Mouse (Mus musculus): ENCODE results near the gene Iffo2. TPM values are rescaled to one million over a fixed set of nuclear protein-coding genes. Genes with fewer than 3 reads are reported as not detected.

The Iffo2 gene
- polyA plus RNA-seq, 1 experiment from 2014 or later, result 2.4 TPM

GRCm38 (mm10) chr4:139601519-139602356, 71.4 kb downstream of the Iffo2 start:
- Histone ChIP-seq H3K4me3 (ENCODE audit: low read length) (no peak overlapping the region), H3K27me3 (ENCODE audit: control insufficient read depth, insufficient read depth, low read length) (no peaks in the 10 kb centered on the region), H3K9ac (ENCODE audit: low read length) (peak overlapping the region; percentile 34), H3K36me3 (ENCODE audit: control insufficient read depth, insufficient read depth) (0 out of 2 replicates have a peak, but pooled peaks cover 4% of the 10 kb centered on the region), H3K4me1 (ENCODE audit: control insufficient read depth, insufficient read depth, low read length) (peaks cover 56% of the 10 kb centered on the region), H3K4me2 (ENCODE audit: low read depth, low read length) (no peak overlapping the region), H3K27ac (ENCODE audit: low read length) (peak overlapping the region; percentile 84), H3K9me3 (replicated peaks; ENCODE audit: control insufficient read depth, low read length) (no peaks in the 10 kb centered on the region)
- no peak for ATAC-seq (replicated peaks; ENCODE audit: extremely low read depth, insufficient read depth, low FRiP score)
- WGBS, result 35% methylated on average over 7 of the region's 7 CpGs

- H3K4me3 ChIP-seq (ENCODE audit: low read length), result no peak within 1 kb of the TSS
- H3K4me2 ChIP-seq (ENCODE audit: low read depth, low read length), result no peak within 1 kb of the TSS
- peak within 1 kb of the TSS; percentile 18; the same call in 1 of the 2 replicates for H3K9ac ChIP-seq (ENCODE audit: low read length)
- WGBS, result 45% methylated on average over 14 of the region's 14 CpGs
- peak within 1 kb of the TSS; percentile 84 for H3K27ac ChIP-seq (ENCODE audit: low read length)
- no peaks in the 10 kb centered on the region for H3K9me3 ChIP-seq (replicated peaks; ENCODE audit: control insufficient read depth, low read length)
- H3K27me3 ChIP-seq (ENCODE audit: control insufficient read depth, insufficient read depth, low read length), result no peaks in the 10 kb centered on the region
- 0 out of 2 replicates have a peak, but pooled peaks cover 6% of the 10 kb centered on the region for H3K36me3 ChIP-seq (ENCODE audit: control insufficient read depth, insufficient read depth)
- no peak for ATAC-seq (replicated peaks; ENCODE audit: extremely low read depth, insufficient read depth, low FRiP score)
- peaks cover 47% of the 10 kb centered on the region for H3K4me1 ChIP-seq (ENCODE audit: control insufficient read depth, insufficient read depth, low read length)
Observed at GRCm38 (mm10) chr4:139602357-139603244, 72.3 kb downstream of the Iffo2 start, which contains the start of gene Gm21969. Gm21969 (plus strand) TSS chr4:139603186.

GRCm38 (mm10) chr4:139605216-139605615, 74.9 kb downstream of the Iffo2 start:
- H3K27me3 ChIP-seq (ENCODE audit: control insufficient read depth, insufficient read depth, low read length), result no peaks in the 10 kb centered on the region
- WGBS, result 83% methylated on average over 11 of the region's 11 CpGs
- no peak overlapping the region for H3K27ac ChIP-seq (ENCODE audit: low read length)
- H3K9ac ChIP-seq (ENCODE audit: low read length), result no peak overlapping the region
- peaks cover 6% of the 10 kb centered on the region; the same call in 1 of the 2 replicates for H3K36me3 ChIP-seq (ENCODE audit: control insufficient read depth, insufficient read depth)
- H3K4me3 ChIP-seq (ENCODE audit: low read length), result no peak overlapping the region
- no peak for ATAC-seq (replicated peaks; ENCODE audit: extremely low read depth, insufficient read depth, low FRiP score)
- no peaks in the 10 kb centered on the region for H3K9me3 ChIP-seq (replicated peaks; ENCODE audit: control insufficient read depth, low read length)
- peaks cover 23% of the 10 kb centered on the region for H3K4me1 ChIP-seq (ENCODE audit: control insufficient read depth, insufficient read depth, low read length)
- no peak overlapping the region for H3K4me2 ChIP-seq (ENCODE audit: low read depth, low read length)

GRCm38 (mm10) chr4:139606732-139607131, 76.4 kb downstream of the Iffo2 start:
- ATAC-seq (replicated peaks; ENCODE audit: extremely low read depth, insufficient read depth, low FRiP score), result no peak
- WGBS, result 92% methylated on average over 5 of the region's 5 CpGs
- peaks cover 6% of the 10 kb centered on the region; the same call in 1 of the 2 replicates for H3K36me3 ChIP-seq (ENCODE audit: control insufficient read depth, insufficient read depth)

GRCm38 (mm10) chr4:139608975-139609374, 78.6 kb downstream of the Iffo2 start:
- no peak overlapping the region for H3K4me3 ChIP-seq (ENCODE audit: low read length)
- WGBS, result 65% methylated on average over 4 of the region's 4 CpGs
- H3K36me3 ChIP-seq (ENCODE audit: control insufficient read depth, insufficient read depth), result peaks cover 15% of the 10 kb centered on the region
- H3K27ac ChIP-seq (ENCODE audit: low read length), result no peak overlapping the region
- H3K9me3 ChIP-seq (replicated peaks; ENCODE audit: control insufficient read depth, low read length), result no peaks in the 10 kb centered on the region; the same call in 1 of the 2 replicates
- H3K9ac ChIP-seq (ENCODE audit: low read length), result no peak overlapping the region
- H3K4me1 ChIP-seq (ENCODE audit: control insufficient read depth, insufficient read depth, low read length), result peaks cover 3% of the 10 kb centered on the region; the same call in 1 of the 2 replicates
- no peak for ATAC-seq (replicated peaks; ENCODE audit: extremely low read depth, insufficient read depth, low FRiP score)
- H3K27me3 ChIP-seq (ENCODE audit: control insufficient read depth, insufficient read depth, low read length), result no peaks in the 10 kb centered on the region
- no peak overlapping the region for H3K4me2 ChIP-seq (ENCODE audit: low read depth, low read length)

More at GRCm38 (mm10) chr4:139606732-139607131, 76.4 kb downstream of the Iffo2 start:
- Histone ChIP-seq H3K27me3 (ENCODE audit: control insufficient read depth, insufficient read depth, low read length) (no peaks in the 10 kb centered on the region), H3K9me3 (replicated peaks; ENCODE audit: control insufficient read depth, low read length) (no peaks in the 10 kb centered on the region), H3K9ac (ENCODE audit: low read length) (no peak overlapping the region), H3K4me3 (ENCODE audit: low read length) (no peak overlapping the region), H3K4me1 (ENCODE audit: control insufficient read depth, insufficient read depth, low read length) (peaks cover 18% of the 10 kb centered on the region), H3K4me2 (ENCODE audit: low read depth, low read length) (no peak overlapping the region), H3K27ac (ENCODE audit: low read length) (no peak overlapping the region)

- Histone ChIP-seq H3K9ac (ENCODE audit: low read length) (no peak overlapping the region), H3K4me2 (ENCODE audit: low read depth, low read length) (no peak overlapping the region)
Observed at GRCm38 (mm10) chr4:139610954-139611353, 80.6 kb downstream of the Iffo2 start.

GRCm38 (mm10) chr4:139611542-139611953, 81.2 kb downstream of the Iffo2 start:
- peaks cover 5% of the 10 kb centered on the region; the same call in 1 of the 2 replicates for H3K4me1 ChIP-seq (ENCODE audit: control insufficient read depth, insufficient read depth, low read length)
- peak overlapping the region; percentile 55 for H3K4me2 ChIP-seq (ENCODE audit: low read depth, low read length)
- H3K9ac ChIP-seq (ENCODE audit: low read length), result no peak overlapping the region
- H3K27ac ChIP-seq (ENCODE audit: low read length), result no peak overlapping the region
- 3% methylated on average over 10 of the region's 10 CpGs for WGBS
- H3K4me3 ChIP-seq (ENCODE audit: low read length), result 0 out of 2 replicates have a peak overlapping the region, but pooled peaks have one; percentile 11
- no peaks in the 10 kb centered on the region for H3K27me3 ChIP-seq (ENCODE audit: control insufficient read depth, insufficient read depth, low read length)
- no peaks in the 10 kb centered on the region; the same call in 1 of the 2 replicates for H3K9me3 ChIP-seq (replicated peaks; ENCODE audit: control insufficient read depth, low read length)
- peaks cover 22% of the 10 kb centered on the region for H3K36me3 ChIP-seq (ENCODE audit: control insufficient read depth, insufficient read depth)
- peak; percentile 74; the same call in 1 of the 2 replicates for ATAC-seq (replicated peaks; ENCODE audit: extremely low read depth, insufficient read depth, low FRiP score)

More at GRCm38 (mm10) chr4:139610954-139611353, 80.6 kb downstream of the Iffo2 start:
- ATAC-seq (replicated peaks; ENCODE audit: extremely low read depth, insufficient read depth, low FRiP score), result no peak
- Histone ChIP-seq H3K27ac (ENCODE audit: low read length) (peak overlapping the region; percentile 72), H3K27me3 (ENCODE audit: control insufficient read depth, insufficient read depth, low read length) (no peaks in the 10 kb centered on the region), H3K36me3 (ENCODE audit: control insufficient read depth, insufficient read depth) (peaks cover 22% of the 10 kb centered on the region), H3K4me3 (ENCODE audit: low read length) (no peak overlapping the region), H3K9me3 (replicated peaks; ENCODE audit: control insufficient read depth, low read length) (no peaks in the 10 kb centered on the region; the same call in 1 of the 2 replicates), H3K4me1 (ENCODE audit: control insufficient read depth, insufficient read depth, low read length) (peaks cover 4% of the 10 kb centered on the region; the same call in 1 of the 2 replicates)
- WGBS, result 61% methylated on average over 6 of the region's 6 CpGs

GRCm38 (mm10) chr4:139614524-139615260, 84.3 kb downstream of the Iffo2 start:
- Histone ChIP-seq H3K27me3 (ENCODE audit: control insufficient read depth, insufficient read depth, low read length) (no peaks in the 10 kb centered on the region), H3K27ac (ENCODE audit: low read length) (no peak overlapping the region), H3K9ac (ENCODE audit: low read length) (no peak overlapping the region), H3K36me3 (ENCODE audit: control insufficient read depth, insufficient read depth) (peaks cover 18% of the 10 kb centered on the region), H3K4me3 (ENCODE audit: low read length) (no peak overlapping the region), H3K4me1 (ENCODE audit: control insufficient read depth, insufficient read depth, low read length) (peaks cover 8% of the 10 kb centered on the region; the same call in 1 of the 2 replicates), H3K9me3 (replicated peaks; ENCODE audit: control insufficient read depth, low read length) (no peaks in the 10 kb centered on the region; the same call in 1 of the 2 replicates), H3K4me2 (ENCODE audit: low read depth, low read length) (no peak overlapping the region)
- 88% methylated on average over 21 of the region's 21 CpGs for WGBS
- no peak for ATAC-seq (replicated peaks; ENCODE audit: extremely low read depth, insufficient read depth, low FRiP score)

Measured in heart, embryonic 16.5 days (tissue).